Mouse (Mus musculus): Measurements from ENCODE around the gene Rpl10. TPM values are rescaled to one million over a fixed set of nuclear protein-coding genes. Genes with fewer than 3 reads are reported as not detected.

Rpl10 gene
- polyA plus RNA-seq, 1 experiment from 2014 or later: 688 TPM

- Histone ChIP-seq H3K4me1 (peaks cover 34% of the 10 kb centered on the region), H3K4me3 (peak overlapping the region; percentile 71), H3K27me3 (replicated peaks) (no peaks in the 10 kb centered on the region), H3K4me2 (peak overlapping the region; percentile 85), H3K9ac (peak overlapping the region; percentile 76), H3K36me3 (peaks cover 10% of the 10 kb centered on the region; the same call in 1 of the 2 replicates), H3K9me3 (replicated peaks) (no peaks in the 10 kb centered on the region), H3K27ac (peak overlapping the region; percentile 95)
- ATAC-seq: peak; percentile 52
- WGBS (ENCODE audit: insufficient replicate concordance): 6% methylated on average over 39 of the region's 39 CpGs
Observed at GRCm38 (mm10) chrX:74282395-74283091, 11.9 kb downstream of the Rpl10 start.

- 24% methylated on average over 5 of the region's 5 CpGs for whole genome bisulfite sequencing (ENCODE audit: insufficient replicate concordance)
- Histone ChIP-seq H3K4me1 (peaks cover 31% of the 10 kb centered on the region), H3K36me3 (peaks cover 12% of the 10 kb centered on the region), H3K9ac (peak overlapping the region; percentile 76), H3K4me2 (peak overlapping the region; percentile 85), H3K27ac (peak overlapping the region; percentile 95), H3K4me3 (peak overlapping the region; percentile 71), H3K27me3 (replicated peaks) (no peaks in the 10 kb centered on the region), H3K9me3 (replicated peaks) (no peaks in the 10 kb centered on the region)
- no peak for ATAC-seq
Observed at GRCm38 (mm10) chrX:74283092-74283437, 12.5 kb downstream of the Rpl10 start.

GRCm38 (mm10) chrX:74293431-74293830 lies 22.8 kb downstream of the Rpl10 start:
- Histone ChIP-seq H3K36me3 (peaks cover 17% of the 10 kb centered on the region), H3K4me3 (no peak overlapping the region), H3K4me1 (peaks cover 10% of the 10 kb centered on the region; the same call in 1 of the 2 replicates), H3K27me3 (replicated peaks) (no peaks in the 10 kb centered on the region), H3K4me2 (no peak overlapping the region), H3K9ac (no peak overlapping the region), H3K9me3 (replicated peaks) (no peaks in the 10 kb centered on the region), H3K27ac (no peak overlapping the region)
- WGBS (ENCODE audit: insufficient replicate concordance): 45% methylated on average over 4 of the region's 4 CpGs
- no peak for ATAC-seq

GRCm38 (mm10) chrX:74296538-74297448 lies 26.2 kb downstream of the Rpl10 start, which contains the start of gene Atp6ap1:
Gene Atp6ap1 (plus strand): TSS chrX:74297097.
- Histone ChIP-seq H3K27me3 (replicated peaks) (0 out of 2 replicates have a peak, but pooled peaks cover 6% of the 10 kb centered on the region), H3K36me3 (peaks cover 32% of the 10 kb centered on the region), H3K4me2 (peak within 1 kb of the TSS; percentile 77), H3K27ac (peak within 1 kb of the TSS; percentile 84), H3K4me1 (peaks cover 21% of the 10 kb centered on the region), H3K9ac (peak within 1 kb of the TSS; percentile 77), H3K9me3 (replicated peaks) (no peaks in the 10 kb centered on the region), H3K4me3 (peak within 1 kb of the TSS; percentile 75)
- WGBS (ENCODE audit: insufficient replicate concordance): 12% methylated on average over 37 of the region's 37 CpGs
- peak; percentile 96 for ATAC-seq

- WGBS (ENCODE audit: insufficient replicate concordance): 36% methylated on average over 1 of the region's 1 CpGs
- H3K27me3 ChIP-seq (replicated peaks): 0 out of 2 replicates have a peak, but pooled peaks cover 6% of the 10 kb centered on the region
- 0 out of 2 replicates have a peak overlapping the region, but pooled peaks have one; percentile 31 for H3K9ac ChIP-seq
- ATAC-seq: no peak
- peaks cover 47% of the 10 kb centered on the region for H3K36me3 ChIP-seq
- H3K27ac ChIP-seq: no peak overlapping the region
- no peaks in the 10 kb centered on the region for H3K9me3 ChIP-seq (replicated peaks)
- H3K4me1 ChIP-seq: peaks cover 21% of the 10 kb centered on the region
- H3K4me3 ChIP-seq: peak overlapping the region; percentile 26
- H3K4me2 ChIP-seq: peak overlapping the region; percentile 52
Observed at GRCm38 (mm10) chrX:74298348-74298747, 27.7 kb downstream of the Rpl10 start.

GRCm38 (mm10) chrX:74299721-74300120 lies 29.1 kb downstream of the Rpl10 start:
- H3K27ac ChIP-seq: no peak overlapping the region
- no peak overlapping the region for H3K4me2 ChIP-seq
- 0 out of 2 replicates have a peak, but pooled peaks cover 6% of the 10 kb centered on the region for H3K27me3 ChIP-seq (replicated peaks)
- H3K9ac ChIP-seq: no peak overlapping the region
- H3K36me3 ChIP-seq: peaks cover 58% of the 10 kb centered on the region
- 69% methylated on average over 3 of the region's 3 CpGs for WGBS (ENCODE audit: insufficient replicate concordance)
- no peaks in the 10 kb centered on the region for H3K9me3 ChIP-seq (replicated peaks)
- H3K4me3 ChIP-seq: no peak overlapping the region
- peaks cover 25% of the 10 kb centered on the region for H3K4me1 ChIP-seq
- no peak for ATAC-seq

- peaks cover 83% of the 10 kb centered on the region for H3K36me3 ChIP-seq
Observed at GRCm38 (mm10) chrX:74304867-74305700, 34.5 kb downstream of the Rpl10 start, which contains the start of gene Gdi1. Gene Gdi1 (plus strand): TSS chrX:74304998.

GRCm38 (mm10) chrX:74312540-74313464 lies 42.2 kb downstream of the Rpl10 start, which contains the start of gene Fam50a:
Gene Fam50a (plus strand): TSS chrX:74313033.
- WGBS (ENCODE audit: insufficient replicate concordance): 11% methylated on average over 59 of the region's 59 CpGs
- Histone ChIP-seq H3K4me1 (peaks cover 21% of the 10 kb centered on the region), H3K9ac (peak within 1 kb of the TSS; percentile 81), H3K36me3 (peaks cover 59% of the 10 kb centered on the region), H3K27ac (peak within 1 kb of the TSS; percentile 88), H3K9me3 (replicated peaks) (no peaks in the 10 kb centered on the region), H3K27me3 (replicated peaks) (0 out of 2 replicates have a peak, but pooled peaks cover 3% of the 10 kb centered on the region), H3K4me3 (peak within 1 kb of the TSS; percentile 71), H3K4me2 (peak within 1 kb of the TSS; percentile 90)
- peak; percentile 95 for ATAC-seq

More at GRCm38 (mm10) chrX:74304867-74305700, 34.5 kb downstream of the Rpl10 start, which contains the start of gene Gdi1:
- 11% methylated on average over 39 of the region's 41 CpGs for WGBS (ENCODE audit: insufficient replicate concordance)
- peak within 1 kb of the TSS; percentile 86 for H3K27ac ChIP-seq
- ATAC-seq: peak; percentile 83
- no peaks in the 10 kb centered on the region for H3K9me3 ChIP-seq (replicated peaks)
- 0 out of 2 replicates have a peak, but pooled peaks cover 6% of the 10 kb centered on the region for H3K27me3 ChIP-seq (replicated peaks)
- peak within 1 kb of the TSS; percentile 78 for H3K9ac ChIP-seq
- H3K4me1 ChIP-seq: peaks cover 17% of the 10 kb centered on the region
- peak within 1 kb of the TSS; percentile 77 for H3K4me2 ChIP-seq
- H3K4me3 ChIP-seq: peak within 1 kb of the TSS; percentile 69

All from liver, embryonic 12.5 days (tissue).